Mouse (Mus musculus) hindlimb bud, embryonic 11.5 days (tissue): Measurements from ENCODE around the gene Mypn.

ENCODE experiments used
- DNase-seq: peaks from one replicate; pipeline ENCODE4 v3.0.0-alpha.2; 2012; ENCODE audit warnings: low read depth, low spot score; ENCODE audit errors: extremely low spot score

The Mypn gene

DNA sequence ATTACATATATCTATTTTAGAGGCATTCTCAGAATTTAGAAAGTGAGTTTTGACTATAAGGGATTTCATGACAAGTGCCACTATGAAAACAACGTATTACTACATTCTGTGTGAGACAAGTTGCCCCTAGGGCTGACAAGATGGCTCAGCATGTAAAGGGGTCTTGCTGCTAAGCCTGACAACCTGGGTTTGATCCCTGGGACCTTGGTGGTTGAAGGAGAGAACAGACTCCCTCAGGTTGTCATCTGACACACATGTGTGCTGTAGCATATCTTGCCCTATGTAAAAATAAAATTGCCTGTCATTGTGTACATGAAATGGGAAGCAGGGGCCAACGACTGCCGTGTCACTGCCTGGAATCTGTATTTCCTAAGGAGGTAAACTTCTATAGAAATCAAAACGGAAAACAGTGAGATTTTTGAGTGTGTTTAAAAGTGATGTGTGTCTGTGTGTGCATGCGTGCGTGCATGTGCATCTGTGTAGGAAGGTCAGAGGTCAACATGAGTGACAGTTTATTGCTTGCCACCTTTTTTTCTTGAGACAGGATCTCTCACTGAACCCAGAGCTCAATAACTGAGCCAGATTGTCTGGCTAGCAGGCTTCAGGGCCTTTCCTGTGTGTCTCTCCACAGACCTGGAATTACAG lies 89.9 kb downstream of the Mypn start:
- DNase-seq = no peak

DNA sequence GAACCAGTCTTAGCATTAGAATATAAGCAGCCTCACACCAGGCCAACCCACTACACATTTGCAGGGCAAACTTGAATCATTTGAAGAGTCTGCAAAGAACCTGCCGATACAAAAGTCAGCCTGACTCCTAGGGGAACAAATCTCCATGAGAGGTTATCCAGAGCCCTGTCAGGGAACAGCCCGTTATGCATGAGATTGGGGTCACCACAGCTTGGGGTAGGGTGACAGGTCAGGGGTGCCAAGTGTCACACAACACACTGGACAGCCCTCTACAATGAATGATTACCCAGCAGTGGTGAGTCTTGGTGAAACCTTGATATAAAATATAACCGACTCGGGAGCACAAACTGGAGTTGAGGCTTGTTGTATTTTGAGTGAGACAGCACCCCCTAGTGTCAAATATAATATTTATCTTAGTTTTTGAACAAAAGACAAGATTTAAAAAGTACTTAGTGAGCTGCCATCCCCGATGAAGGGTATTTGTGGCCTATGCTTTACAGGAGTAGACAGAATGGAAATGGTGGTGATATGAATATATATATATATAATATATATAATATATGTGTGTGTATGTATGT lies 90.6 kb downstream of the Mypn start:
- DNase-seq = no peak

DNA sequence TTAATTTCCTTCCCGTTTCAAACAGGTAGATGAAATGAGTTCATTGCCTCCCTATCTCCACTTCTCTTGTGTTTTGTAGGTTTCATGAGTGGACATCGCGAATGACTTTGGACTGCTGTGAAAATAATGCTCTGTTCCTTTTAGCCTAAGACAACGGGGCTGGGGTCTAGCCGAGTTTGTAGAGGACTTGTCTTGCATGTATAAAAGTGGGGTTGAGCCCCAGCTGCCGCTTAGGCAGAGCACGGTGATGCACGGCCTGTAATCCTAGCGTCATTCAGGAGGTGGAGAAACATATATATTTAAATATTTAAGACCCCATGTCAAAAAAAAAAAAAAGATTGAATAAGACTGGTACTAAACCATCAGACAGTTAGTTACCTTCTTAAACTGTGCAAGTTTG lies 103.1 kb downstream of the Mypn start:
- DNase-seq = no peak

DNA sequence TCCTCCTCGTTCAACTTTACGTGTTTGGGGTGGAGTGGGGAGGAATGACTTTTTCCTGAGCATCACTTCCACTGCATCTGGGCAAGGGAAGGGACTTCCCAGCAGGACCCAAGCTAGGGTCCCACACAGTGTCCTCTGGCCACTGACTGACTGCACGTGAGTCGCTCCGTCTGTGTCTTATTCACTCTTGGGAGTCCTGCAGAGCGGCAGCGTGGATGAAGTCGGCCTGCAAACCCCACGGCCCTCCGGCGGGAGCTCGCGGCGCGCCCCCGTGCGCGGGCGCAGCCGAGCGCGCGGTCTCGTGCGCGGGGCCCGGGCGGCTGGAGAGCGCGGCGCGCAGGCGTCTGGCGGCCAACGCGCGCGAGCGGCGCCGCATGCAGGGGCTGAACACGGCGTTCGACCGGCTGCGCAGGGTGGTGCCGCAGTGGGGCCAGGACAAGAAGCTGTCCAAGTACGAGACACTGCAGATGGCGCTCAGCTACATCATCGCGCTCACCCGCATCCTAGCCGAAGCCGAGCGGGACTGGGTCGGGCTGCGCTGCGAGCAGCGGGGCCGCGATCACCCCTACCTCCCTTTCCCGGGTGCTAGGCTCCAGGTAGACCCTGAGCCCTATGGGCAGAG lies 103.7 kb downstream of the Mypn start:
- DNase-seq = no peak

DNA sequence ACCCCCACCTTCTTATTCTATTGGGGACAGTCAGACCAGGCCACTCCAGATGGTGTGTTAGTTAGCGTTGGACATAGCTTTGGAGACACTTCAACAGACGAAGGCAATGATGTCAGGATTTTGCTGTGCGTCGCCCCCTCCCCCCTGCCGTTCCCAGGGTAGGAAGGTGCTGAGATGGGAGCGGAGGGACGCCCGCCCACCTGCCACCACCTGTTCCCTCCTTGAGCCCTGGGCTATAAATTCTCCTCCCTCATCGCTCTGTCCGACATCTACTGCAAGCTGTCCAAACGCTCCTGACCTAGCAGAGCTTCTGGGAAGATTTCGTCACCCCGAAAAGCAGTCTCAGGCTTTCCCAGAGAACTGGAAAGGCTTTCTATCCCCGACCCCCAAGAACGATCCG lies 104.2 kb downstream of the Mypn start, which contains the start of gene Atoh7:
TSS of gene Atoh7 (plus strand) at position 131 of the 400 bp plus-strand sequence.
- DNase-seq = no peak

DNA sequence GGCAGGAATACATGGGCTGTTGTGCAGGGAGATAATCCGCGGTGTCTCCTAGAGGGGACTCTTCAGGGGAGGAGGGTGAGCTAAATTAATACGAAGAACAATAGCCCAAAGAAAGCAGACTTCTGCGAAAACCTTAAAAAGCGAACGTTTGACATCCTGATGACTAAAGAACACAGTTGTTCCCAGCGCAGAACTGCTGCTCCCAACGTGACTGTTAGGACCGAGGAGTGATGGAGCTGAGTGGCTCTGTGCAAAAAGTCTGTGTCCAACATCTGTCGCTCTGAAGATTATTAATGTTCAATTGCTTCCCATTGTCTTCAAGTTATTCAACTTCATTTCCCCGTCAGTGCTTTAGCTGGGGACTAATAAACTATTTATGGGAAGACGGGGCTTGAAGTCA lies 105.6 kb downstream of the Mypn start:
- DNase-seq = no peak

DNA sequence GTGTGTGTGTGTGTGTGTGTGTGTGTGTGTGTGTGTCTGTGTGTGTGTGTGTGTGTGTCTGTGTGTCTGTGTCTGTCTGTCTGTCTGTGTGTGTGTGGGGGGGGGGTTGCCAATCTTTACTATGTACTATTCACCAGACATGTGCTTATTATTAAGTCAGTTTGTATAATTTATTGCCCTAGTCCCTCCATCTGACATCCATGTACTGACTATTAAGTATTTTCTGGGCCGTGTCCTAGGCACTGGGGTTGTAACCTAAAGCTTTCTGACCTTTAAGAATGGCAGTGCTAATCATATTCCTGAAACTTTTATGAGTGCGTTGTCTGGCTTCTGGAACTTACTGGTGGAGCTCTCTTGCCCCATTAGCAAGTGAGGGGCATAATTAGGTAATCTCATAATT lies 107.0 kb downstream of the Mypn start:
- DNase-seq = peak; percentile 60

DNA sequence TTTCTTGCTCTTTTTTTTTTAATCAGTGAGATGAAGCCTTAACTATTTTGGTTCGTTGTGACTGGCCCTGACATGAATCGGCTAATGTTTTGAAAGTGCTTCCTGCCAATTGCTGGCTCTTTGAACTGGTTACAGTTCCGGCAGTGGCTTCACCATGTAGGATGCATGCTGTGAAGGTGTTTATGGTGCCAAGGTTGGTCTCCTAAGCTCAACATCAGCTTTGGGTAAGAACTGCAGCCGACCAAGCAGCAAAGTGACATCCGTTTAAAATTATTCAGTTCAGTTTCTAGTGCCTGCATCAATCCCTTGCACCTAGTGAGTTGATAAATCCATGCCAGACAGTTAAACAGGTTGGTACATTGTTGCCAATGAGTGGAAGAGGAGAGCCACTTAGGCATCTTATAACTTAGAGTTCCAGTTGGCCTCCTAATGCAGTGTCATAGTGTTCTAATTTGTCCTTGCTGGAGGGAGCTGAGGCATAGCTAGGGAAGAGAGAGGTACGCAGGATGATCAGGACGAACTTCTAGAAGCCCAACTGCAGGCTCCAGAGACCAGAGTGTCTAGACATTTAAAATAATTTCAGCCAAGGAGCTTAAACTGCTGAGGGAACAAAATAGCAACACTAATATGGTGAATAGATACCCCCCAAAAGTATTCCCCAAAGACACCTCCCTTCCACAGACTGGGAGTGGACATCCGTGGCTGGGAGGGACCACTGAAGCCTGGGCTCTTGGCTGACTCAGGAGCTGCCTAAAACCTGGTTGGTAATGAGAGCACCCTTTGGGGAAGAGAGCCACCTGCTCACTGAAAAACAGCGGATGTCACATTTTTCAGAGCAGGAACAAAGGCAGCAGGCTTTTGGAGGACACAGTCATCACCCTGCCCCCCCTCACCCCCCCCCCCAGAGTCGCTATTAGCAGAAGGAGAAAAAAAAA lies 110.9 kb downstream of the Mypn start:
- DNase-seq = no peak

DNA sequence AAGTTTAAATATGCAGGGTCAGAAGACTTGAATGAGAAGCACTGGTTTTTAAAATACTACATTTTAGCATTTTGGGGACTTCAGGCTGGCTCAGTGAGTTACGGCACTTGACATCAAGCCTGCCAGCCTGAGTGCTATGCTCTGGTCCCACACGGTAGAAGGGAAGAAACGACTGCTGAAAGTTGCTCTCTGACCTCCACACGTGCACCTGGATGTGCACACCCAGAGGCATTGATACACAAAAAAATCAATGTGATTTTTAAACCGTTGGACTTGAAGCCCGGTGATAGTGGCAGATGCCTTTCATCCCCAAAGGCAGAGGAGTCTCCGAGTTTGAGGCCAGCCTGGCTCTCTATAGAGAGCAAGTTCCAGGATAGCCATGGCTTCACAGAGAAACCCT lies 111.8 kb downstream of the Mypn start:
- DNase-seq = no peak

DNA sequence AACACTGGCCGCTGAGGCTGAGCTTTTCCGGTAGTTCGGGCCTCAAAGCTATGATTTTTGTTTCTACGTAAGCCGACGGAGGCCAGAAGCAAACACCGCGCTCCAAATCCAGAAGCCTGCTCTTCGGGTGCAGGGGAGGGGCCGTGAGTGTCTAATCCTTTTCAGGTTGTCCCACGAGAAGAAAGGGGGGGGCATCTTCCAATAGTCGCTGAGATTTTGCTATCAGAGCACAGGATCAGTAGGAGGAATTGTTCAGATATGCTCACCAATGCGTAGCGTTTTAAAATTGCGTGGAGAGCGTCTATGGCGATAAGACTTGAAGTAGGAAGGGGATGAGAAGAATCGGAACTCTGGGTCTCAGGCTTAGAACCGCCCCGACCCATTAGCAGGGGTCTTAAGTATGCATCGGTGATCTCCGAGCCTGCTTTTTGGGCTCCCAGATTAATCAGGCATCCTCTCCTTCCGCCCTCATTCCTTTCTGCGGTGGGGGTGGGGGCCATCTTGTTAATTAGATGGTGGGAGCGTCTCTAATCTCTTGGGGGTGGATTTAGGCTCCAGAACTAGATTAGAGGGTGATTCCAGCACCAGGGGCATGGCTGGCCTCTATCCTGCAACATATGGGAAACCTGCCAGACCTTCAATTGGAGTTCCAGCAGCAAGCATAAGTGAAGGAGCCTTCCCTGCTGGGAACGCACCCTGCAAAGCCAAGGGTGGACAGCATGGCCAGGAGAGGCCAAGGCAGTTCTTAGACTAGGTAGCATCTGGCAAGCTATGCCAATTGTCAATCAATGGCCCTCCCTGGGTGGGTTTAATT lies 113.8 kb downstream of the Mypn start:
- DNase-seq = no peak

DNA sequence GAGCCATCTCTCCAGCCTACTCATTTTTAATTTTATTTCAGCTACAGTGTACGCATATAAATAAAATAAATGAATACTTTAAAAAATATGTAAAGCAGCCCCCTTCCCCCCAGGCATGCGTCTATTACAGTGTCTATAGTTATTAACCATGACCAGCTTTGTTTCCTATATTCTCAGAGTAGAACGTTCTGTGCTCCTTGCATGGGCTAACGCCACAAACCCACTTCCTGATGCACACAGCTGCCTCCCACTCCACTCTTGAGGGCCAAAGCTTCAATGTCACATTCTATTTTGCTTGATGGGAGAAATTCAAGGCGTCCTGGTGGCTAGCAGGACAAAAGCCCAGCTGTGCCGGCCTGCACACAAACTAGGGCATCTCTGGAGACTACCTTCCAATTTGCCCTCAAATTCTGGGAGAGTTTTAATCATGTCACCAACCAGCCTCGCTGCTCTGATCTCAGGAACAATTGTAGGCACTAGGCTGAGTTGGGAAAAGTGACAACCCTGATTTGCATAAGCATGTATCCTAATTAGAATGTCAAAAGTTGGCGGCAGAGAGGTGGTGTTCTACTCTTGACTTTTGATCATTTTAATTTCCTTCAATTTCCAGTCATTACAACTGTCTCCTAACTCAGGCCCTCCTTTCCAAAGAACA lies 114.5 kb downstream of the Mypn start:
- no peak for DNase-seq

DNA sequence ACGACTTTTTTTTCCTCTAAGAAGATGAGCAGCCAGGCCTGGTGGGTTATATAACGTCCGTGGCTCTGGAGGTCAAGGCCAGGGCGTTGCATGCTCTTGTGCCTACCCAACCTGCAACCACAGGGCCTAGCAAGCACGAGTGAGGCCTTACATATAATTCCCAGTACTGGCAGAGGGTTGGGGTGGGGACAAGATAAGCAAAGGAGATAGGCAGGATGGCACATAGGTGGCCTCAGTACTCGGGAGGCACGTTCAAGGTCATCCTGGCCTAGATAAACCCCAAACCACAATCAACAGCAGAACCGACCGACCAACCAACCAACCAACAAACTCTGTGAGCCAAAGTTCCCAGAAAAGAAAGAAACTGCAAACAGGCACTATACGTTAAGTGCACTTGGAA lies 117.4 kb downstream of the Mypn start:
- no peak for DNase-seq

DNA sequence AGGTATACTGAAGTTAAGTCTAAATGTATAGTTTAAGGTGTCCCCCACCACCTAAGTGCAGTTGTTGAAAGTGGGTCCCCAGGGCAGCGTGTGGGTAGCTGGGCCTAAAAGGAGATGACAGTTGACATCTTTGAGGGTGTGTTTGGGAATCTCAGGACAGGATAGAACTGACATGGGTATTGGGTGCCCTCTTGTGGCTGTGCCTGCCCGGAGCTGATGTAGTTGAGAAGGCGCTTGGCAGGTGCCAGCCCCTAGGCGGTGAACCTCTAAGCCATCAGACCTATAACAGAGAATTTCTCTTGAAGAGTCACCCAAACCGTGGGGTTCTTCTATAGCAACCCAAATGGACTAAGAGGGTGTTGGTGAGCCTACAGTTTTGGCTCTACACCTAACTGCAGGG lies 137.8 kb downstream of the Mypn start:
- peak; percentile 24 for DNase-seq
